Mouse (Mus musculus): ENCODE measurements at regions not wholly inside any gene's neighbourhood (a gene's known extent, or its start where the extent isn't known, plus 50 kb on each side); places are given as distances from the start of the nearest gene placed in this dataset.

- WGBS, result 90% methylated on average over 5 of the region's 5 CpGs
- H3K9ac ChIP-seq, result no peak overlapping the region
- no peak overlapping the region for H3K4me3 ChIP-seq
- no peak for ATAC-seq
- no peak overlapping the region for H3K27ac ChIP-seq
- no peaks in the 10 kb centered on the region for H3K36me3 ChIP-seq (ENCODE audit: poor library complexity, severe bottlenecking)
- no peak overlapping the region for H3K4me2 ChIP-seq
- no peaks in the 10 kb centered on the region for H3K9me3 ChIP-seq (replicated peaks)
- peaks cover 22% of the 10 kb centered on the region for H3K4me1 ChIP-seq
- peaks cover 65% of the 10 kb centered on the region for H3K27me3 ChIP-seq
These were observed 54.7 kb downstream of the Hes1 start for GRCm38 (mm10) chr16:30118876-30119275.

DNA sequence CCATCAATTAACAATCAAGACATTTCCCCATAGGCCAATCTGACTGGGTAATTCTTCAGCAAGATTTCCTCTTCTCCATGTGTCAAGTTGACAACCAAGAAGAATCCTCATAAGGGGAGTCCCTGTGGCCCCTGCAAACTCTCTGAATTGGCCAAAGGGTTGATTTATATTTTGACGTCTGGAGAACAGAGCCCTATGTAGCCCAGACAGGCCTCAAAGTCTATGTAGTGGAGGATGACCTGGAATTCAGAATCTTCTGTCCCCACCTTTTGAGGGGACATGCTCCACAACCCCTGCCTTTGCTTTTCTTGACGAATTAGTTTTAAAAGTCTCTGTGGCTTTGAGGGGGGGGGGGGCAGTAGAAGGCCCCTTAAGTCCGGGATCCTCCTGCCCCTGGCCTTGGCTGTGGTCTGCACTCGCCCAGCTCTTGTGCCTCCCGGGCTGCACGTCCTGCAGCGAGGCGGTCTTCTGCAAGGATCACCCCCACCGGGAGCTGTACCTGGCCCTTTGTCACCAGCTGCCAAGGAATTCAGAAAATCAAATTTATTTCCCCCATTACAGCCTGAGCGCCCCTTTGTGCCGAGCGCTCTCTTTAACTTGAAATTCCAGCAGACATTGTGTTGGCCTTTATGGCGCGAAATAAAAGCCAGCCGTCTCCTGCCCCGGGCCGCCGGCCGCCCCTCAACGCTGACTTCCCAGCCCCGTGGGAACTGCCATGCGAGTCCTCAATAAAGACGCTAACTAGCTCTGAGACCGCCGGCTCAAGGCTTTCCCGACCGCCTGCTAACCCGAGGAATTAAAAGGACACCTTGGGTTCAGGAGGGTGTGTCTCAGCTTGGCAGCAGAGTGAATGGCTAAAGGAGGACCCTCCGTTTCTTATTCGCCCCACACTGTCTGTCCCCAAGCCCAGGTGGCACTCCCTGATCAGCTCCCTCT lies 56.4 kb downstream of the Hes1 start:
- no peak for ATAC-seq
- H3K4me1 ChIP-seq, result peaks cover 22% of the 10 kb centered on the region
- WGBS, result 1% methylated on average over 30 of the region's 30 CpGs
- H3K27ac ChIP-seq, result no peak overlapping the region
- H3K4me3 ChIP-seq, result peak overlapping the region; percentile 18
- no peaks in the 10 kb centered on the region for H3K36me3 ChIP-seq (ENCODE audit: poor library complexity, severe bottlenecking)
- peak overlapping the region; percentile 51 for H3K4me2 ChIP-seq
- peaks cover 71% of the 10 kb centered on the region for H3K27me3 ChIP-seq
- no peaks in the 10 kb centered on the region for H3K9me3 ChIP-seq (replicated peaks)
- H3K9ac ChIP-seq, result 0 out of 2 replicates have a peak overlapping the region, but pooled peaks have one; percentile 26

DNA sequence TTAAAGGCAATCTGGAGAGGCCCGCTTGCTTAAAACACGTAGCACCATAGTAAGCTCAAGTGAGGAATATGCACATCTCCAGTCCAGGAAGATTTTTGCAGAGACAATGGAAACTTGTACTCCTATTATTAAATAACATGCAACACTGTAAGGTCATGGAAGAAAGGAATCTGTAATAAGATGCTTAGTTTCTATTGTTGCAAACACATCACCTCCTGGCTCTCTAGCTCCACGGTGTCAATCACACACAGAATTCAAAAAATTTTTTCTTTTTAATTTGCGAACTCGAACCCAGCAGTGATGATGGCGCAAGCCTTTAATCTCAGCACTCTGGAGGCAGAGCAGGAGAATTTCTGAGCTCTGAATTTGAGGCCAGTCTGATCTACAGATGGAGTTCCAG lies 57.4 kb downstream of the Hes1 start:
- H3K36me3 ChIP-seq (ENCODE audit: poor library complexity, severe bottlenecking), result no peaks in the 10 kb centered on the region
- H3K27me3 ChIP-seq, result peaks cover 77% of the 10 kb centered on the region
- no peak for ATAC-seq
- H3K9me3 ChIP-seq (replicated peaks), result no peaks in the 10 kb centered on the region
- WGBS, result 36% methylated on average over 6 of the region's 6 CpGs
- no peak overlapping the region for H3K9ac ChIP-seq
- H3K27ac ChIP-seq, result no peak overlapping the region
- peaks cover 22% of the 10 kb centered on the region for H3K4me1 ChIP-seq
- no peak overlapping the region for H3K4me3 ChIP-seq
- H3K4me2 ChIP-seq, result no peak overlapping the region

GRCm38 (mm10) chr16:30122211-30123070 lies 58.3 kb downstream of the Hes1 start:
- Histone ChIP-seq H3K27me3 (peaks cover 86% of the 10 kb centered on the region), H3K4me2 (0 out of 2 replicates have a peak overlapping the region, but pooled peaks have one; percentile 13), H3K9me3 (replicated peaks) (peaks cover 2% of the 10 kb centered on the region; the same call in 1 of the 2 replicates), H3K36me3 (ENCODE audit: poor library complexity, severe bottlenecking) (no peaks in the 10 kb centered on the region), H3K27ac (no peak overlapping the region), H3K9ac (no peak overlapping the region), H3K4me1 (peaks cover 22% of the 10 kb centered on the region), H3K4me3 (no peak overlapping the region)
- 15% methylated on average over 29 of the region's 29 CpGs for WGBS
- ATAC-seq, result no peak

DNA sequence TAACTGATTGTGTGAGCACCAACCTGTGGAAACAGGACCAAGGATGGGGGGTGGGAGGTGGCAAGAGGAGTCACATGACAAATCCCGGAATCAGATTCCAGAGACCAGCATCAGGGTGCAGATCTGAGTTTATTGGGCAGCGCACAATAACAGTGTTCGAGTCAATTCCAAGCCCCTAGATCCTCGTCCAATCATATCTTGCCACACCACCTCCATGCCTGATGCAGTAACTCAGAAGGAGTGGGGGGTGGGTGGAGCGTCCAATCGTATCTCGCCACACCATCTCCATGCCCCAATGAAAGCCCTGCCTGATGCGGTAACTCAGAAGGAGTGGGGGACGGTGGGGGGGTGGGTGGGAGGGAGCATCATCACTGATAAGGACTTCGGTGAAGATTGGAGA lies 62.8 kb downstream of the Hes1 start:
- no peak overlapping the region for H3K4me3 ChIP-seq
- H3K36me3 ChIP-seq (ENCODE audit: poor library complexity, severe bottlenecking), result no peaks in the 10 kb centered on the region
- H3K9ac ChIP-seq, result no peak overlapping the region
- ATAC-seq, result no peak
- WGBS, result 95% methylated on average over 10 of the region's 10 CpGs
- H3K4me2 ChIP-seq, result no peak overlapping the region
- H3K9me3 ChIP-seq (replicated peaks), result peaks cover 8% of the 10 kb centered on the region
- no peak overlapping the region for H3K27ac ChIP-seq
- H3K4me1 ChIP-seq, result peaks cover 30% of the 10 kb centered on the region
- H3K27me3 ChIP-seq, result peaks cover 97% of the 10 kb centered on the region

DNA sequence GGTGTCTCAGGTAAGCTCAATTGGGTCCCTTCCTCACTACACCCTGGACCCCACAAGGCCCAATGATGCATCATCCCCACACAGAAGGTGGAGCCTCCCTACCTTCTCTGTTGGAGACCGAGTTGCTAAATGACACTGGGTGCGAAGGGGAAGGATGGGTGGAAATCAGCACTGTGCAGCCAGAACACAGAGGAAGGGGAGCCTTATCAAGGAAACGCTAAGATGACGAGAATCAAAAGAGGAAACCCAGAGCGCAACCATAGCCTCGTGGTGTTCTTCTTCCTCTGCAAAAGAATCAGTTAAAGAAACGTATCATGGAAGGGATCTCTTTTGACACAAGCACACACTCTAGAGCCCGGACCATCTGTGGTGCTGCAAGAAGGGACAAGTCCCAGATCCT lies 64.6 kb downstream of the Hes1 start:
- no peak for ATAC-seq
- no peak overlapping the region for H3K4me2 ChIP-seq
- H3K9ac ChIP-seq, result no peak overlapping the region
- H3K27me3 ChIP-seq, result peaks cover 97% of the 10 kb centered on the region
- H3K36me3 ChIP-seq (ENCODE audit: poor library complexity, severe bottlenecking), result no peaks in the 10 kb centered on the region
- H3K9me3 ChIP-seq (replicated peaks), result peaks cover 8% of the 10 kb centered on the region
- H3K4me1 ChIP-seq, result peaks cover 22% of the 10 kb centered on the region
- no peak overlapping the region for H3K27ac ChIP-seq
- WGBS, result 64% methylated on average over 8 of the region's 8 CpGs
- H3K4me3 ChIP-seq, result no peak overlapping the region

GRCm38 (mm10) chr16:30129218-30130112 lies 65.3 kb downstream of the Hes1 start:
- no peak overlapping the region; the same call in 1 of the 2 replicates for H3K27ac ChIP-seq
- H3K9ac ChIP-seq, result no peak overlapping the region
- no peaks in the 10 kb centered on the region for H3K36me3 ChIP-seq (ENCODE audit: poor library complexity, severe bottlenecking)
- H3K4me3 ChIP-seq, result no peak overlapping the region
- H3K4me1 ChIP-seq, result peaks cover 22% of the 10 kb centered on the region
- peaks cover 8% of the 10 kb centered on the region for H3K9me3 ChIP-seq (replicated peaks)
- ATAC-seq, result peak; percentile 85
- 2% methylated on average over 17 of the region's 17 CpGs for WGBS
- H3K4me2 ChIP-seq, result peak overlapping the region; percentile 32
- H3K27me3 ChIP-seq, result peaks cover 97% of the 10 kb centered on the region

GRCm38 (mm10) chr16:30130113-30130471 lies 65.9 kb downstream of the Hes1 start:
- peak; percentile 62 for ATAC-seq
- no peak overlapping the region for H3K9ac ChIP-seq
- H3K4me2 ChIP-seq, result peak overlapping the region; percentile 32
- 2% methylated on average over 4 of the region's 4 CpGs for WGBS
- H3K27me3 ChIP-seq, result peaks cover 97% of the 10 kb centered on the region
- no peak overlapping the region for H3K4me3 ChIP-seq
- H3K4me1 ChIP-seq, result peaks cover 22% of the 10 kb centered on the region
- no peaks in the 10 kb centered on the region for H3K36me3 ChIP-seq (ENCODE audit: poor library complexity, severe bottlenecking)
- H3K9me3 ChIP-seq (replicated peaks), result peaks cover 8% of the 10 kb centered on the region
- H3K27ac ChIP-seq, result peak overlapping the region; percentile 48; the same call in 1 of the 2 replicates

- no peak overlapping the region for H3K4me3 ChIP-seq
- peaks cover 22% of the 10 kb centered on the region for H3K4me1 ChIP-seq
- H3K9ac ChIP-seq, result no peak overlapping the region
- H3K27ac ChIP-seq, result no peak overlapping the region
- WGBS, result 78% methylated on average over 7 of the region's 7 CpGs
- no peaks in the 10 kb centered on the region for H3K36me3 ChIP-seq (ENCODE audit: poor library complexity, severe bottlenecking)
- H3K27me3 ChIP-seq, result peaks cover 94% of the 10 kb centered on the region
- H3K9me3 ChIP-seq (replicated peaks), result peaks cover 8% of the 10 kb centered on the region
- ATAC-seq, result no peak
- H3K4me2 ChIP-seq, result no peak overlapping the region
These were observed 67.9 kb downstream of the Hes1 start for GRCm38 (mm10) chr16:30132086-30132485.

DNA sequence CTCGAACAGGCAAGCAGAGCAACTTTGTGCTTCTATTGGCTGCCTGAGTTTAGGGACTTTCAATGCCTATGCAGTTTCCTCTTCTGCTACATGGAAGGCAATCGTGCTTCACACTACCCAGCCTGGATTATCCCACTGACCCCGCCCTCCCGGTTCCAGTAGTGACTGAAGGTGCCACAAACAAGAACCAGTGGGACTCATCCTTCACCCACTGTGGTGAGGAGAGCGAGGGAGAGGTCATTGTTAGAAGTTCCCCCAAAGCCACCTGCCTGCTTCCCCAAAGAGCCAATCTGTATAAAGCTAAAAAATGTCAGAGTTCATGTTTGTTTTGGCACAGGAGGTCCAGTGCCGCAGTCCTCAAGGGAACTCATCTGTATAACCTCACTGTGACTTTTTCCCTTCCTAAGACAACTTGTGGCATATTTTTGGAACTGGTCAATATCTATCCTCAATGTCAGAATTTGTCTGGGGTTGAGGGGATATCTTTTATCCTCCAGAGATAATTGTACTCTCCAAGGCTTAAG lies 70.5 kb downstream of the Hes1 start:
- ATAC-seq, result no peak
- peaks cover 81% of the 10 kb centered on the region for H3K27me3 ChIP-seq
- WGBS, result 61% methylated on average over 6 of the region's 6 CpGs

GRCm38 (mm10) chr16:30136849-30137248 lies 72.7 kb downstream of the Hes1 start:
- H3K4me2 ChIP-seq, result no peak overlapping the region
- WGBS, result 92% methylated on average over 5 of the region's 5 CpGs
- no peak overlapping the region for H3K9ac ChIP-seq
- H3K4me3 ChIP-seq, result no peak overlapping the region
- peaks cover 65% of the 10 kb centered on the region for H3K27me3 ChIP-seq
- H3K4me1 ChIP-seq, result no peaks in the 10 kb centered on the region
- H3K27ac ChIP-seq, result no peak overlapping the region
- H3K9me3 ChIP-seq (replicated peaks), result no peaks in the 10 kb centered on the region
- ATAC-seq, result no peak
- no peaks in the 10 kb centered on the region for H3K36me3 ChIP-seq (ENCODE audit: poor library complexity, severe bottlenecking)

More for the DNA sequence above, 70.5 kb downstream of the Hes1 start:
- Histone ChIP-seq H3K27ac (no peak overlapping the region), H3K4me3 (no peak overlapping the region), H3K9me3 (replicated peaks) (no peaks in the 10 kb centered on the region), H3K4me2 (no peak overlapping the region), H3K36me3 (ENCODE audit: poor library complexity, severe bottlenecking) (no peaks in the 10 kb centered on the region), H3K4me1 (peaks cover 9% of the 10 kb centered on the region), H3K9ac (no peak overlapping the region)

Measured in forebrain, embryonic 13.5 days (tissue).